Mouse (Mus musculus): Measurements from ENCODE around the gene Stmnd1. TPM values are rescaled to one million over a fixed set of nuclear protein-coding genes. Genes with fewer than 3 reads are reported as not detected.
"Not testable (repeated sequence)": the region's sequence is repeated elsewhere in the genome, so short reads cannot be mapped to it uniquely, and the experiment has no call there.

Gene Stmnd1
- under 1 TPM; 0.18 to 0.45 TPM for total RNA-seq (2021)

GRCm38 (mm10) chr13:46273453-46274110, at the start of gene Stmnd1:
Gene Stmnd1, plus strand, starts transcription at chr13:46273721.
- peak; percentile 43 for DNase-seq

- DNase-seq: peak; percentile 64
Measured at GRCm38 (mm10) chr13:46226956-46227355, 46.6 kb upstream of the Stmnd1 start.

- DNase-seq: no peak
Measured at GRCm38 (mm10) chr13:46227486-46227885, 46.0 kb upstream of the Stmnd1 start.

GRCm38 (mm10) chr13:46228750-46229149, 44.8 kb upstream of the Stmnd1 start:
- DNase-seq: not testable (repeated sequence)

GRCm38 (mm10) chr13:46231514-46232085, 41.9 kb upstream of the Stmnd1 start:
- peak; percentile 69 for DNase-seq

GRCm38 (mm10) chr13:46237723-46238349, 35.7 kb upstream of the Stmnd1 start:
- no peak for DNase-seq

- DNase-seq: no peak
Measured at GRCm38 (mm10) chr13:46238796-46239195, 34.7 kb upstream of the Stmnd1 start.

GRCm38 (mm10) chr13:46241391-46242188, 31.9 kb upstream of the Stmnd1 start:
- DNase-seq: no peak

GRCm38 (mm10) chr13:46253753-46254152, 19.8 kb upstream of the Stmnd1 start:
- DNase-seq: no peak

GRCm38 (mm10) chr13:46254171-46254570, 19.4 kb upstream of the Stmnd1 start:
- DNase-seq: no peak

GRCm38 (mm10) chr13:46255616-46256015, 17.9 kb upstream of the Stmnd1 start:
- no peak for DNase-seq

- DNase-seq: peak; percentile 82
Measured at GRCm38 (mm10) chr13:46257847-46258246, 15.7 kb upstream of the Stmnd1 start.

- DNase-seq: no peak
Measured at GRCm38 (mm10) chr13:46259526-46259925, 14.0 kb upstream of the Stmnd1 start.

GRCm38 (mm10) chr13:46261244-46261643, 12.3 kb upstream of the Stmnd1 start:
- no peak for DNase-seq

- DNase-seq: no peak
Measured at GRCm38 (mm10) chr13:46267783-46268182, 5.7 kb upstream of the Stmnd1 start.

GRCm38 (mm10) chr13:46268341-46268740, 5.2 kb upstream of the Stmnd1 start:
- DNase-seq: peak; percentile 44

GRCm38 (mm10) chr13:46268815-46269445, 4.6 kb upstream of the Stmnd1 start:
- DNase-seq: peak; percentile 47

GRCm38 (mm10) chr13:46272811-46273452, 589 bp upstream of the Stmnd1 start:
- peak; percentile 20 for DNase-seq

- DNase-seq: no peak
Measured at GRCm38 (mm10) chr13:46275701-46276100, 2.2 kb downstream of the Stmnd1 start.

GRCm38 (mm10) chr13:46282543-46282942, 9.0 kb downstream of the Stmnd1 start:
- no peak for DNase-seq

GRCm38 (mm10) chr13:46287801-46288200, 14.3 kb downstream of the Stmnd1 start:
- DNase-seq: no peak

- DNase-seq: no peak
Measured at GRCm38 (mm10) chr13:46288372-46288771, 14.9 kb downstream of the Stmnd1 start.

All from heart, postnatal 4 days (tissue).